Mouse (Mus musculus): Measurements from ENCODE around the gene Lypd3.
"Not testable (repeated sequence)": the region's sequence is repeated elsewhere in the genome, so short reads cannot be mapped to it uniquely, and the experiment has no call there.

DNA sequence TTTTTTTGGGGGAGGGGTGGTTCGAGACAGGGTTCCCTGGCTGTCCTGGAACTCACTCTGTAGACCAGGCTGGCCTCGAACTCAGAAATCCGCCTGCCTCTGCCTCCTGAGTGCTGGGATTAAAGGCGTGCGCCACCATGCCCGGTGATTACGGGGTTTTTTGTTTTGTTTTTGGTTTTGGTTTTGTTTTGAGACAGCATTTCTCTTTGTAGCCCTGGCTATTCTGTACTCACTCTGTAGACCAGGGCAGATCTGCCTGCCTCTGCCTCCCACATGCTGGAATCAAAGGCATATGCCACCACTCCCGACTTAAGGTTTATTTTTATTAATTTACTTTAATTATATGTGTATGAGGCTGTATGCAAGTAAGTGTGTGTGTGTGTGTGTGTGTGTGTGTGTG is 18.0 kb upstream of the Lypd3 start:
- TF ChIP-seq CTCF (IDR thresholded peaks at IDR 0.05; ENCODE audit: control insufficient read depth, insufficient read depth, insufficient replicate concordance, low read depth, low read length); POLR2A (IDR thresholded peaks at IDR 0.05; ENCODE audit: control insufficient read depth, low read depth, low read length): not testable (repeated sequence)
